Mouse (Mus musculus): ENCODE measurements around the gene Tmem164. TPM values are rescaled to one million over a fixed set of nuclear protein-coding genes. Genes with fewer than 3 reads are reported as not detected.

Gene Tmem164
- polyA plus RNA-seq, 1 experiment, result 64.3 TPM

DNA sequence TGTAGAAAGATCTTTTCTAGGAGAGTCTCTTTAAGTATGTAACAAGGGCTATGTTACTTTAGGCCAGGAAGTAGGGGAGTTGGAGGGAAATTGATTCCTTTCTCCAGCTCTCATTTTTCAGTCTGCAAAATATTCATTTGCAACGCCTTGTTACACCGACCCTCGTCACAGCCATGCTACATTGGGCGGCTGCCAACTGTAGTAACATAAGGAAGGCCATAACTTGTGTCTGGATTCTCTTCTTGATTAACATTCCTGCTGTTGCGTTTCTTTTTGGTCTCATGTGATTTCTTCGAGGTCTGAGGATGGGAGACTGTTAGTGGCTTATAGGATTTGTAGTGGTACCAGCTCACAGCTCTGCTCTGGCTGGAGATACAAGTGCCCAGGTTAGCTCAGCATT is 4.5 kb downstream of the Tmem164 start:
- H3K4me1 ChIP-seq (ENCODE audit: control insufficient read depth, insufficient read depth, low read length), result peaks cover 14% of the 10 kb centered on the region
- TF ChIP-seq CTCF (IDR thresholded peaks at IDR 0.05; ENCODE audit: low read depth, low read length) (no peak), POLR2A (IDR thresholded peaks at IDR 0.05; ENCODE audit: borderline replicate concordance, low read depth, low read length) (no peak)
- no peak overlapping the region for H3K27ac ChIP-seq (ENCODE audit: insufficient read depth, low read depth, low read length)
- no peak overlapping the region for H3K4me3 ChIP-seq (ENCODE audit: insufficient read depth, low read length)

DNA sequence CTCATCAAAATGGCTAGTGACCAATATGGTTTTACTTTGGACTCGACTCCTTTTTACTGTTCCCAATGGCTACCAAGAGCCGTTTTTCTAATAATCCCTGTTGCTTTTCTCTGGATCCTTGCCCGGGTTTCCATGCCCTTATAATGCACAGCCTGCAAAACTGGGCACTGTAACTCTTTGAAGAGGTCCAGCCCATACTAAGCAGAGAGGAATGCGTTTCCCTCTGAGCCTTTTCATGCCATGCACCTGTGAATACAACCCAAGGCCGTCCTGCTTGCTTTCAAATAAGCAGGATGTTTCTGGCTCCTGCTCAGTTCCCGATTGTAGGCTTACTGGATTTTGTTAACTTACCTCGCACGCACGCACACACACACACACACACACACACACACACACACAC is 7.3 kb downstream of the Tmem164 start:
- H3K27ac ChIP-seq (ENCODE audit: insufficient read depth, low read depth, low read length), result no peak overlapping the region
- TF ChIP-seq CTCF (IDR thresholded peaks at IDR 0.05; ENCODE audit: low read depth, low read length) (no peak), POLR2A (IDR thresholded peaks at IDR 0.05; ENCODE audit: borderline replicate concordance, low read depth, low read length) (no peak)
- H3K4me1 ChIP-seq (ENCODE audit: control insufficient read depth, insufficient read depth, low read length), result peaks cover 14% of the 10 kb centered on the region
- no peak overlapping the region for H3K4me3 ChIP-seq (ENCODE audit: insufficient read depth, low read length)

GRCm38 (mm10) chrX:142693256-142693655 is 12.1 kb downstream of the Tmem164 start:
- TF ChIP-seq CTCF (IDR thresholded peaks at IDR 0.05; ENCODE audit: low read depth, low read length), result no peak
- TF ChIP-seq POLR2A (IDR thresholded peaks at IDR 0.05; ENCODE audit: borderline replicate concordance, low read depth, low read length), result no peak

DNA sequence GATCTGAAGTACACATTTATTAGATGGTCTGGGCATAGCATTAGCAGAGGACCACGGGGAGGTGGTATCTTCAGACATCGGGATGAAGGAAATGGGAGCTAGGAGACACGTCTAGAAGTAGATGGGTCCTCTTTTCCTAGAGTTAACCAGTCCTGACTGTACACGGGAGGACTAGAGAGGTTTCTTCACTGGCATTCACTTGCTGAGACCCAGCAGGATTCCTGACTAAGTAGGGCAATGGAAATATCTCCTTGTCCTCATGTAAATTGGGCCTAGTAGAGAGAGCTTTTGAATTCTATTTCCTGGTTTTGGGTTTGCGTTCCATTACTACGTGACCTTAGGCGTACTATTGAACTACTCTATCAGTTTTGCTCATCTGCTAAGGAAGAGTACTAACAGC is 13.1 kb downstream of the Tmem164 start:
- H3K4me3 ChIP-seq (ENCODE audit: insufficient read depth, low read length), result no peak overlapping the region
- peaks cover 17% of the 10 kb centered on the region for H3K4me1 ChIP-seq (ENCODE audit: control insufficient read depth, insufficient read depth, low read length)
- H3K27ac ChIP-seq (ENCODE audit: insufficient read depth, low read depth, low read length), result no peak overlapping the region
- no peak for TF ChIP-seq CTCF (IDR thresholded peaks at IDR 0.05; ENCODE audit: low read depth, low read length)
- no peak for TF ChIP-seq POLR2A (IDR thresholded peaks at IDR 0.05; ENCODE audit: borderline replicate concordance, low read depth, low read length)

More at GRCm38 (mm10) chrX:142693256-142693655, 12.1 kb downstream of the Tmem164 start:
- no peak overlapping the region for H3K4me3 ChIP-seq (ENCODE audit: insufficient read depth, low read length)
- H3K4me1 ChIP-seq (ENCODE audit: control insufficient read depth, insufficient read depth, low read length), result peaks cover 10% of the 10 kb centered on the region
- H3K27ac ChIP-seq (ENCODE audit: insufficient read depth, low read depth, low read length), result no peak overlapping the region

GRCm38 (mm10) chrX:142694856-142695255 is 13.7 kb downstream of the Tmem164 start:
- Histone ChIP-seq H3K27ac (ENCODE audit: insufficient read depth, low read depth, low read length) (no peak overlapping the region), H3K4me3 (ENCODE audit: insufficient read depth, low read length) (no peak overlapping the region), H3K4me1 (ENCODE audit: control insufficient read depth, insufficient read depth, low read length) (peaks cover 18% of the 10 kb centered on the region)
- TF ChIP-seq CTCF (IDR thresholded peaks at IDR 0.05; ENCODE audit: low read depth, low read length) (no peak), POLR2A (IDR thresholded peaks at IDR 0.05; ENCODE audit: borderline replicate concordance, low read depth, low read length) (no peak)

- H3K4me3 ChIP-seq (ENCODE audit: insufficient read depth, low read length), result no peak overlapping the region
- H3K27ac ChIP-seq (ENCODE audit: insufficient read depth, low read depth, low read length), result peak overlapping the region; percentile 88
- TF ChIP-seq POLR2A (IDR thresholded peaks at IDR 0.05; ENCODE audit: borderline replicate concordance, low read depth, low read length) (no peak), CTCF (IDR thresholded peaks at IDR 0.05; ENCODE audit: low read depth, low read length) (no peak)
- H3K4me1 ChIP-seq (ENCODE audit: control insufficient read depth, insufficient read depth, low read length), result peaks cover 20% of the 10 kb centered on the region
Measured at GRCm38 (mm10) chrX:142696789-142697188, 15.6 kb downstream of the Tmem164 start.

DNA sequence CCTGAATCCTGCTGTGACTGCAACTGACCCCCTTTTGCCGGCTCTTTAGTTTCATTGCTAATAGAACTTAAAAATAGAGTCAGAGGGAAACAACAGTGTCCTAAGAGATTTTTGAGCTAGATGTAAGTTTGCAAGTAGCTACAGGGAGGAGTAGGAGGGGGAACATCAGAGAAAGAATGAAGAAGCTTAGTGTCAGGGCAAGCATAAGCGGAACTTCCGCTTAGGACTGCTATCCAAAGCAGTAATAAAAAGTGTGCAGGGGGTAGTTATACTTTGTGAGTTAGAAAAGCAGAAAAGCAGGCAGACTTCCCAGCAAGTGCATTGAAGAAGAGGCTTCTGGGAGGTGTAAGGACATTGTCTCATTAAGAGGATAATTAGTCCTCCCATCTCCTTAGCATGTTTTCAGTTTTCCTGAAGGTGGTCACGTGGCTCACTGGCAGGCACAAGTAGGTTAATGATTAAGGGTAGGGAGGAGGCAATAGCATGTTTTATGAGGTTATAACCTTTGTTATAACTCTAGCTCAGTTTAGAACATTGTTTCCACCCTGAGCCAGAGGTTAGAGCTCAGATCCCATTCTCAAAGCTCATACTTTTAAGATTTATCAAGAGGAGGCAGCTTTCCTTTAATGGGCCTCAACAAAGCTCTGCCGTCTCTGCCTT is 16.5 kb downstream of the Tmem164 start:
- H3K4me1 ChIP-seq (ENCODE audit: control insufficient read depth, insufficient read depth, low read length), result peaks cover 20% of the 10 kb centered on the region
- H3K27ac ChIP-seq (ENCODE audit: insufficient read depth, low read depth, low read length), result peak overlapping the region; percentile 88
- H3K4me3 ChIP-seq (ENCODE audit: insufficient read depth, low read length), result peak overlapping the region; percentile 15; the same call in 1 of the 2 replicates
- TF ChIP-seq POLR2A (IDR thresholded peaks at IDR 0.05; ENCODE audit: borderline replicate concordance, low read depth, low read length) (no peak), CTCF (IDR thresholded peaks at IDR 0.05; ENCODE audit: low read depth, low read length) (no peak)

DNA sequence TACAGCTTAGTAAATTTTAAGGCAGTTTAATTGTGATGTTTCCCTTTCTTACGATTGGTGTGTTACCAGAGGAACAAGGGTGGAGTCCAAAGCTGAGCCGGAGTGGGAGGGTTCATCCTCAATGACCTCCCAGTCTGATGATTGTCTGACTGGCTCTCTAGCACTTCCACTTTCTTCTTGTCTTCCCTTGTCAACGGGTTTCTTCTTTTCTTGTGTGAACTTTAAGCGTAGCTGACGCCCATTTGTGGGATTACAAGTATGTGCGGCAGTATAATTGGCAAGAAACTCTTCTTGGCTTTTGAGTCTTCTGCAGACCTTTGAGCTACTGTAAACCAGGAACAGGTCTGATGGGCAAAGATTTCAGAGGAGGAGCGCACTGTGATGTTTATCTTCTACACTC is 17.0 kb downstream of the Tmem164 start:
- Histone ChIP-seq H3K4me1 (ENCODE audit: control insufficient read depth, insufficient read depth, low read length) (peaks cover 20% of the 10 kb centered on the region), H3K4me3 (ENCODE audit: insufficient read depth, low read length) (peak overlapping the region; percentile 15; the same call in 1 of the 2 replicates), H3K27ac (ENCODE audit: insufficient read depth, low read depth, low read length) (peak overlapping the region; percentile 88)
- TF ChIP-seq CTCF (IDR thresholded peaks at IDR 0.05; ENCODE audit: low read depth, low read length), result no peak
- no peak for TF ChIP-seq POLR2A (IDR thresholded peaks at IDR 0.05; ENCODE audit: borderline replicate concordance, low read depth, low read length)

- Histone ChIP-seq H3K27ac (ENCODE audit: insufficient read depth, low read depth, low read length) (no peak overlapping the region), H3K4me3 (ENCODE audit: insufficient read depth, low read length) (no peak overlapping the region), H3K4me1 (ENCODE audit: control insufficient read depth, insufficient read depth, low read length) (peaks cover 15% of the 10 kb centered on the region)
- TF ChIP-seq POLR2A (IDR thresholded peaks at IDR 0.05; ENCODE audit: borderline replicate concordance, low read depth, low read length), result no peak
- TF ChIP-seq CTCF (IDR thresholded peaks at IDR 0.05; ENCODE audit: low read depth, low read length), result no peak
Measured at GRCm38 (mm10) chrX:142702094-142702493, 20.9 kb downstream of the Tmem164 start.

DNA sequence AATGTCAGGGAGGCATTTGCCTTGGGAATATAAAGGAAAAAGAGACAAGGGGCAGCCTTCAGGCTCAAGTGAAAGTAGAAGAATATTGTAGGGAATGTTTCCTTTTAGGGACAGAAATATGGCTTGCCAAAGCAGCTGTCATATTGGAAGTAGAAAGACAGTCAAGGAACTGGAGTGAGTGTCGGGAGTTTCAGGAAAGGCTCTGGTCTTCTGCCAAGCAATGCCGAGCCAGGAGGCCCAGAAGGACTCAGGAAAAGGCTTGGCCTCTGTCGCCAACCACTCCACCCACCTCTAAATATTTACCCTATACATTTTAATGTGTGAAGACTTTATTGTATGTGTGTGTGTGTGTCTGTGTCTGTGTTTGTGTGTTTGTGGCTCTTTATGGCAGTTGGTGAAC is 21.4 kb downstream of the Tmem164 start:
- Histone ChIP-seq H3K4me1 (ENCODE audit: control insufficient read depth, insufficient read depth, low read length) (peaks cover 12% of the 10 kb centered on the region), H3K27ac (ENCODE audit: insufficient read depth, low read depth, low read length) (no peak overlapping the region), H3K4me3 (ENCODE audit: insufficient read depth, low read length) (no peak overlapping the region)
- TF ChIP-seq POLR2A (IDR thresholded peaks at IDR 0.05; ENCODE audit: borderline replicate concordance, low read depth, low read length), result no peak
- no peak for TF ChIP-seq CTCF (IDR thresholded peaks at IDR 0.05; ENCODE audit: low read depth, low read length)
